Comparison of ENCODE assay signal across 20 mouse cellular contexts in the genomic region with DNA sequence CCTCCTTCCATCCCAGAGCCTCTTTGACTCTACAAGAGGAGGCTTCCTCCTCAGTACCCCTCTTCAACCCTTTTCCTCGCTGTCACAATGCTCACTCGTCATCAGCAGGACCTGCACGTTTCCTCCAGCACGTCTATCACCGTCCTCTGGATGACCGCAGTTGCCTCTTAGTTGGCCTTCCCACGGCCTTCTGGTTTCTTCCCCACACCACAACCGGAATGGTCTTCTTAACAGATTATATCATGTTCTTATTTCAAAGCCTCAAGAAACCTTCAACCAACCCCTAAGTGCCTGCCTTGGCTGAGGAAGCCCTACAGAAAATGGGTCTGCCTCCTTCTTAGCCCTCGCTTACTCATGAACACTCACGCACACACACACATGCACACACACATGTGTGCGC.
"Had no signal": no experiment of that assay in that cellular context is flagged by ENCODE, and none has a peak within 500 bp of the region (broad histone marks: within the 10 kb centered on the region; RNA-seq: fewer than 3 reads in every experiment).

No protein-coding gene starts in this region.

- H3K27ac ChIP-seq: liver, embryonic 15.5 days; lung, embryonic 15.5 days; macrophage; midbrain, embryonic 10.5 days; midbrain, embryonic 12.5 days; neural tube, embryonic 13.5 days; neural tube, embryonic 15.5 days had no signal

- H3K9me3 ChIP-seq: liver, embryonic 15.5 days; lung, embryonic 15.5 days; midbrain, embryonic 10.5 days; midbrain, embryonic 12.5 days; neural tube, embryonic 13.5 days; neural tube, embryonic 15.5 days had no signal

- H3K4me3 ChIP-seq: liver, embryonic 15.5 days; lung, embryonic 15.5 days; midbrain, embryonic 10.5 days; midbrain, embryonic 12.5 days; myocyte; neural tube, embryonic 13.5 days; neural tube, embryonic 15.5 days had no signal

- DNase-seq: liver, postnatal 0 days; lung, adult 2 months; lung, postnatal 14 days; lung, postnatal 36 days; midbrain, embryonic 14.5 days; retina, postnatal 1 day; right cerebral cortex, adult 18-20 months; thymus, adult 18-20 months; thymus, postnatal 14 days; thymus, postnatal 36 days had no signal

- H3K36me3 ChIP-seq: liver, embryonic 15.5 days; lung, embryonic 15.5 days; midbrain, embryonic 10.5 days; midbrain, embryonic 12.5 days; neural tube, embryonic 13.5 days; neural tube, embryonic 15.5 days had no signal

- H3K4me1 ChIP-seq: liver, embryonic 15.5 days; neural tube, embryonic 13.5 days; neural tube, embryonic 15.5 days had no signal

- H3K27me3 ChIP-seq: liver, embryonic 15.5 days; lung, embryonic 15.5 days; midbrain, embryonic 12.5 days; neural tube, embryonic 13.5 days; neural tube, embryonic 15.5 days had no signal

- ATAC-seq: liver, postnatal 0 days; lung, postnatal 0 days; midbrain, embryonic 16.5 days had no signal
